Mouse (Mus musculus): ENCODE measurements around the gene Nbeal2.

- TF ChIP-seq POLR2A (IDR thresholded peaks at IDR 0.05; ENCODE audit: control insufficient read depth, extremely low read depth, insufficient read depth, low read length, poor library complexity), result no peak
- no peak for TF ChIP-seq CTCF (IDR thresholded peaks at IDR 0.05; ENCODE audit: borderline replicate concordance, control insufficient read depth, extremely low read depth, insufficient read depth, low read length, poor library complexity)
These were observed 36.9 kb downstream of the Nbeal2 start for GRCm38 (mm10) chr9:110617081-110617480.
